Mouse (Mus musculus) adrenal gland, postnatal 36 days (tissue): Measurements from ENCODE around the gene Capzb. TPM values are rescaled to one million over a fixed set of nuclear protein-coding genes. Genes with fewer than 3 reads are reported as not detected.

Experiments used
- DNase-seq, 2 experiments: peaks; one replicate each; pipeline ENCODE4 v3.0.0; 2021; ENCODE audit warnings: mixed read lengths in 1 of 2
- long read RNA-seq, 2 experiments: library from polyadenylated mRNA; stranded (forward); transcript quantifications; one replicate each; pipeline ENCODE4 v2.0.0; 2021; ENCODE audit warnings: borderline sequencing depth in 2 of 2
- total RNA-seq, 2 experiments: library from RNA; stranded (reverse); gene quantifications; 2 replicates each; pipeline ENCODE4 v1.2.3; 2021

Gene Capzb
- total RNA-seq = 100 to 1,000 TPM; 379 to 391 TPM
- long read RNA-seq, experiment 1, transcript Capzb-203 (10 exons, 1,702 nt) = minor isoform, 5 of 340 reads
- long read RNA-seq, experiment 1, transcript Capzb-204 (9 exons, 1,674 nt) = major isoform, 294 of 340 reads
- long read RNA-seq, experiment 1, partial matches to known transcripts = 20 of 340 reads
- long read RNA-seq, experiment 1, other reads (novel, unspliced or antisense) = 21 of 340 reads
- long read RNA-seq, experiment 2, transcript Capzb-204 (9 exons, 1,674 nt) = major isoform, 159 of 172 reads
- long read RNA-seq, experiment 2, partial matches to known transcripts = 5 of 172 reads
- long read RNA-seq, experiment 2, other reads (novel, unspliced or antisense) = 5 of 172 reads

DNA sequence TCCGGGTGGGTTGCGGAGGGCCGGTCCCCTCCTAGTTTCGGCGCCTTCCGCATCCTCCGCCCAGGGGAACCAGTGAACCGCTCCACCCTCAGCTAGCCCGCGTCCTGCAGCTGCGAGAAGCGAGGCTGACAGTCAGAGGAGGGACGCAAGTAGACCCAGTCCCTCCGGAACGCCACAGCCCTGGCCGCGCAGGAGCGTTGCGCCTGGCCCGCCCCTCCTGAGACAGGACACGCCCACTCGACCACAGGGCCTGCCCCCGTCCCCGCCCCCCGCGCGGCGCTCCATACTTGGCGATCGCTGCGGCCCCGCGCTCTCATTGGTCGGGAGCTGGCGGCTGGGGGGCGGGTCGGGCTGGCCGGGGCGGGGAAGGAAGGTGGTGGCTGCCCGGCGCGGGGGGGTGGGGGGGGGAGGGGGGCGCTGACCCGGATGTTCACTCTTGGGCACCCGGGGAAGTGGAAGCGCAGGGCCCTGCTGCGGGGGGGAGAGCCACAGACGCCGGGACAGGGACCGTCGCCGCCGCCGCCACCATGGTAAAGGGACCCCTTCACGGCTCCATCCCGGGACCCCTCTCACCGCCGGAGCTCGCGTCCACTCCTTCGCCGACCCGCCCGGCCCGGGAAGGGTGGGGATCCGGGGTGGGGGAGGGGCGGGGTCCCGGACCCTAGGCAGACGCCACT, at the start of gene Capzb:
Gene Capzb, plus strand, starts transcription at position 401 of the 677 bp plus-strand sequence.
- peak; percentile 97 to 99 for DNase-seq

DNA sequence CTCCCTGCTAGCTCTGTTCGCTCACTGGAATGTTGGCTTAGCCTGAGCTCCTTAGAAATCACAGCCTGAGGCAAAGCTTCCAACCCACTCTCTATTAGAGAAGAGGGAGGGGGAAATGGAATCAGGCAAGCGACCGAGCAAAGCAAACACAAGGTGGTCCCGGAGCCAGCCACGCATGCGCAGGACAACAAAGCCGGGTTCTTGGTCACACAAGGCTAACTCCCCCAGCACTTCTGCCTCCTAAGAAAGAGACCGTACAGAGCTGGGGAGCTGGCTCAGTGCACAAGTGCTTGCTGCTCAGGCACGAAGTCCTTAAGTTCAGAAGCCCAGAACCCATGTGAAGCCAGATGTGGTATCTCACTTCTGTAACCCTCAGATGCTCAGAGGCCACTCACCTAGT, 49.7 kb upstream of the Capzb start:
- no peak for DNase-seq

DNA sequence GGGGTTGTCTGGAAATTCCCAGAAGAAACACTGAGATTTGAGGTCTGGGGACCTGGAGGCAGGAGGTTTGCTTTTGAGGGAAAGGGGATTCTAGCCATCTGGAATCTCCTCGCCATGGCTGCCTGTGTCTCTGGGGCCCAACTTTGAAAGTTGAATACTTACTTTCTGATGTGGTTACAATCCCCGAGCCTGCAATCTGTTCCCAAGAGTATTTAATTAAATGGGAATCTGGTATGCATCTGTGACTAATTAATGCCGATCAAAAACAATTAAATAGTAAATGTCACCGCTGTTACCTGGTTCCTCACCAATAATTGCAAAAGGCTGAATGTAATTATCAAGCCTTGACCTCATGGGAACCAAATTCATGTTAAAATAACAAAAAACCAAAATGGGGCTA, 48.1 kb upstream of the Capzb start:
- no peak for DNase-seq

DNA sequence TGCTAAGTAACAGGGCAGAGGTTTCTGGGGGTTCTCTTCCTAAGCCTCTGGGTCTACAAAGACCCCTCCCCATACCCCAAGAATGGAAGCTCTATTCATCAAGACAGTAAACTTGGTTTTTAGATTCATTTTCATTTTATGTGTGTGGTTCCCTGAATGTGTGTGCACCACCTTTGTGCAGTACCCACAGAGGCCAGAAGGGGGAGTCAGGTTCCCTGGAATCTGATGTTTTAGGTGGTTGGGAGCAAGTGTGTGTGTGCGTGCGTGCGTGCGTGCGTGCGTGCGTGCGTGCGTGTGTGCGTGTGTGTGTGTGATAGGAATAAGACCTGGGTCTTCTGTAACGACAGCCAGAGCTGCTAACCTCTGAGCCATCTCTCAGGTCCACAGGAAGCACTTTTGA, 47.5 kb upstream of the Capzb start:
- DNase-seq = no peak

DNA sequence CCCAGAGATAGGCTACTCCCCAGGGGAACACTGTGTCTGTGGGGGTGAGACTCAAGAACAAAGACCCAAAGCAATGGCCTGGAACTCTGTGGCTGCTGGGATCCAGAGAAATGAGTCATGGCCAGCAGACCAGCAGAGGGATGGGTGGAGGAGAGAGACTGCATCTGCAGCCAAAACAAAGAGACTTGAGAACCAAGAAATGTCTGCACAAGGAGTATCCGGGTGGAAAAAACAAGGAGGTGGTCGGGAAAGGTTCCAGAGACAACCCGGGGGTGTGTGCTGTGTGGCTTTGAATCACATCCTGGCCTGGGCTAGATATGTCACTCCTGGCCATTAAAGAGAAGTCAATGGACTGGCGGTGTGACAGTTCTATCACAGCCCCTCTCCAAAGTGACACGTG, 45.9 kb upstream of the Capzb start:
- peak in 1 of 2 experiments; percentile 30 for DNase-seq

DNA sequence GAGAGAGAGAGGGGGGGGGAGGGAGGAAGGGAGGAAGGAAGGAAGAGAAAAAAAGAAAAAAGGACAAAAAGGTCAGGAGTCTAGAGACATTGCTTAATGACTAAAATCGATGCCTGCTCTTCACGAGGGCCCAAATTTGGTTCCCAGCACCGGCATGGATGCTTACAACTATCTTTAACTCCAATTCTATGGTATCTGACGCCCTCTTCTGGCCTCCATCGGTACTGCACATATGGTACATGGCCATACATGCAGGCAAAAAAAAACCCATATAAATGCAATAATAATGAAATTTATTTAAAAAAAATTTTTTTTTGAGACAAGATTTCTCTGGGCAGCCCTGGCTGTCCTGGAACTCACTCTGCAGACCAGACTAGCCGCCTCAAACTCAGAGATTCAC, 41.3 kb upstream of the Capzb start:
- no peak for DNase-seq

DNA sequence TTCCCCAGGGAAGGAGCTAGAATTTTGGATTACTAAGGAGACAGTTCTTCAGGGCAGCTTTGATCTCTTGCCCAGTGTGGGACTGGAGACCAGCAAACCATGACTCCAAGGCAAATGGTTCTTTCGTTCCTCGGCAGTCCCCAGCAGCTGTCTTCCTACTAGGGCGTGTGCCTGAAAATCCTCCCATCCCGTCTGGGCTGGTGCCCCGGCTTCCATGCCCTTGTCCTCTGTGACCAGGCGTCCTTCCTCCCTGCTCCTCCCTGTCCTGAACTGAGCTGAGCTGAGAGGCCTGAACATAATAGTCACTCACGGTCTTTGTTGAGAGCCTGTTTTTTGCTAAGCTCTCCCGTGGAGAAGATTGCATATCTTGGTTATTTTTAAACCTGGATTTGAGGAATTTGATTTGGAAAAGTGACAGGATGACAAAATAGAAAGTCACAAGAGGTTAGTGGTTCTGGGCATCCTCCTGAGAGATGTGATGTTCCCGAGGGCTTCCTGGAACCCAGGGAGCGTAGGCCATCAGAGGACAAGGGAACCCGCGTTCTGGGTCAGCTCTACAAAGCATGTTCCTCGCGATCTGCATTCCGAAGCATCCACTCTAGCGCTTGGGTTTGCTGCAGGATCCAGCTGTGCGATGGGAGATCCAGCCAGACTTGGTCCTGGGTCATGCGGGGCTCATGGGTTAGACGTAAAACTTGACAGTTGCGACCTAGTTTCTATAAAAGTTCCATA, 38.0 kb upstream of the Capzb start:
- DNase-seq = peak in 1 of 2 experiments; percentile 27

DNA sequence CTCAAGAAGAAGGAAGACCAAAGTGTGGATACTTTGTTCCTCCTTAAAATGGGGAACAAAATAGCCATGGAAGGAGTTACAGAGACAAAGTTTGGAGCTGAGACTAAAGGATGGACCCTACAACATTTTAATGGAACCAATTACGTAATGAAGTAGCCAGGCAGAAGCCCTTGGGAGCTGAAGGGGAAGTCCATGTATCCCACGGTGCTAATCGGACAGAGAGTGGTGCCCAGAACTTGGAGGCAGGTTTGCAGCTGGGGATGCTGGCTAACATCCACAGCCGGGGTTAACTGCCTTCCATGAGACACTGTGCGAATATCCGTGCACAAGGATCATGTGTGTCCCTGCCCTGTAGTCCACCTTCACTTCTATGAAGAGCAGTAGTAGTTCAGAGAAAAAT, 36.2 kb upstream of the Capzb start:
- DNase-seq = no peak

DNA sequence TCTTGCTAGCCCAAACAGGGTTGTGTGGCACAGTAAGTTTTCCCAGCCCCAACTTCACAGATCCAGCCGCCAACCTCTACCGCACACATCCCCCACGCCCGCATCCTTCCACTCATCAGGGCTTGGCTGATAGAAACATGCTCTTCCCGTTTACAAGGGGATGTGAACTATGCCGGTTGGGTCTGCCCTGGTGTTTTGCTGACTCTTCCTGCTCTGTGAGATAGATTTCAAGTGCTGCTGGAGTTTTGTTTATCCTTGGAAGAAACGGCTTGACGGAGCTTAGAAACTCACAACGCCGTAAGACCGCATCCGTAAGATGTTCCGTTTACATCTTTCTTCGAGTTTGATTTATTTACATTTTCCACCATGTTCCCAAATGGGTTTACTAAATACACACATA, 34.3 kb upstream of the Capzb start:
- DNase-seq = no peak

DNA sequence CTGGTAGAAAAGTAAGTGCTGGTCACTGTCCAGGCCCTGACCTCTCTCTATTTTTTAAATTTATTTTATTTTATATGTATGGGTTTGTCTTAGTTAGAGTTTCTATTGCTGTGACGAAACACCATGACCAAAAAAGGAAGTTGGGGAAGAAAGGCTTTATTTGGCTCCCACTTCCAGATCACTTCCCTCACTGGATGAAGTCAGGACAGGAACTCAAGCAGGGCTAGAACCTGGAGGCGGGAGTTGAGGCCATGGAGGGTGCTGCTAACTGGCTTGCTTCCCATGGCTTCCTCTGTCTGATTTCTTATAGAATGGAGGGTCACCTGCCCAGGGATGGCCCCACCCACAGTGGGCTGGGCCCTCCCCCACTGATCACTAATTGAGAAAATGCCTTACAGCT, 31.6 kb upstream of the Capzb start:
- no peak for DNase-seq

DNA sequence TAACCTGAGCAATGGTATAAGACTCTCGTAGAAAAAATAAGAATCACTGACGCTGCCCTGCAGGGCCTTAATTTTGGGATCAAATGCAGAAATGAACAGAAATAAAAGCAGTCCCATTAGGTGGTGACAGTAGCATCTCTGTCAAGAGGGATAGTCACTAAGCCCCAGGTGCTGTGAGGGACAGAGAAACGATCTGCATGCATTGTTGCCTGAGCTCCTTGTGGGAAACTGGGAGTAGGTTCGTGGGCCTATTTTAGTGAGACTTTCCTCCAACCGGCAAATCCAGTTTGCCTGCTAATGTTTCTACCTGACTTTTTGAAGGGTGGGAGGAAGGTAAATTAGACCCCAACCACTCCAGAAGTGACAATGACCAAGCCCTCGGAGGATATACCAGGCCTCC, 28.6 kb upstream of the Capzb start:
- no peak for DNase-seq

DNA sequence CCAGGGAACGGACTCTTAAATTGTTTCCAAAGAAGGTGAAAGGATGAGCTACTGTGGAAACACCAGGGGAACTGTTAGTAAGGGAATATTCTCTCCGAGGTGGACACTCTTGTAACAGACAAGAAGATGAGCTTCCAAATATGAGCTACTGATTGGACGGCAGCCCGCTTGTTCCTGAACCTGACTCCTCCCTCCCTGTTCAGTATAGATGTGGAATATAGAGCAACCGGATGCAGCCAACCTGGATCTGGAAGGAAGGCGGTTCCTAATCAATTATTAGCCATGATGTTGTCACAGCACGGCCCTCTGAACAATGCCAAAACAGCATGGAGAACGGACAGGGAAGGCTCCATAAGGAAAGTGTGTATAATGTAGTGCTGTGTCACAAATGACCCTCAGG, 27.4 kb upstream of the Capzb start:
- DNase-seq = no peak

DNA sequence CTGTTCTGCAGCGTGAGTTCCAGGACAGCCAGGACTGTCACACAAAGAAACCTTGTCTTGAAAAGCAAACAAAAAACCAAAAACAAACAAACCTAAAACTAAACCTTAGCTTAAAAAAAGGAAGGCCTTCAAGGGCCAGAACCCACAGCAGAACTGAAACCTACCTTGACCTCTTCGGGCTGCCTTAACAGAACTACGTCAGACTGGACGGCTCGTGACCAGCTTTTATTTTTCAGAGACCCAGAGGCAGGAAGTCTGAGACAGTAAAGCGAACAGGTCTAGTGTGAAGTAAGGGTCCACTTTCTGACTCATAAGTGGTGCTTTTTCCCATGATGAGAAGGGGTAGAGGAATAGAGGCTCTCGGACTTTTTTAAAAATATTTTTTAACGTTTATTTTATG, 26.5 kb upstream of the Capzb start:
- DNase-seq = no peak

DNA sequence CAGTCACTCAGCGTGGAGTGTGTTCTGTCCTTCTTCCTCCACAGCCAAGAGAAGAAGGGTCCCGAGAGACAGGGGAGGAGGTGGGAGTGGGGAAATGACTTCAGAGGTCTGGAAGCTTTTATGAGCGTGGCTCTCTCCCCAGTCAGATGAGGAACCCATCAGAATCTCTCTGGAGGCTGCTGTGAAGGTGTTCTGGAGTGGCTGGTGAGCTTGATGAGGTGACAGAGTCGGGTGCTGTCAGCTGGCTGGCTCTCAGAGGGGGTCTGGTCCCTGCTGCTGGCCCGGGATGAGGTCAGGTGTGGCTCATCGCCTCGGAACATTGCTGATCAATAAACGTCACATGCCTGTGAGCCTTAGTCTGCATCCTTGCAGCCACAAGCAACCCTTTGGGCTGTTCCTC, 25.6 kb upstream of the Capzb start:
- no peak for DNase-seq

DNA sequence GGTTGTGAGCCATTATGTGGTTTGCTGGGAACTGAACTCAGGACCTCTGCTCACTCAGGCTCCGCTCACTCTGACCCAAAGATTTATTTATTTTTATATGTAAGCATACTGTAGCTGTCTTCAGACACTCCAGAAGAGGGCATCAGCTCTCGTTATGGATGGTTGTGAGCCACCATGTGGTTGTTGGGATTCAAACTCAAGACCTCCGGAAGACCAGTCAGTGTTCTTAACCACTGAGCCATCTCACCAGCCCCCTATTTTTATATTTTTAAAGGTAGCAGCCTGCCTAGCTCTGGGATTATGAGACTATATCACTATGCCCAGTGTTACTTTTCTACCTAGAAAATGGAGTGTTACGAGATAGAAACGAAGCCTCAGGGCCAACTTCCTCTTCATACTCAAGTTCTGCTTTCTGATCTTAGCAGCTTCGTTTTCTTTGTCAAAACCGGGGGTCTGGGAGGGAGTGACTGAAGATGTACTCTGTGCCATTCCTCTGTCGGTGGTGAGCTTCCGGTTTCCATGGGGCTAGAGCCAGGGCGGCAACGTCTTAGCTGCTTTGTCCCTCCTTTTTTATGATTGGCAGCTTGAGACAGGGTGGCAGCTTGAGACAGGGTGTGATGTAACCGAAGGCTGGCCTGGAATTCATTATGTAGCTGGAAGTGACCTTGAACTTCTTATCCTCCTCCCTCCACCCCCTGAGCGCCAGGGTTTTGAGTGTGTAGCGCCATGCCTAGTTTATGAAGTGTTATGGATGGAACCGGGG, 23.5 kb upstream of the Capzb start:
- DNase-seq = peak; percentile 62 to 74

DNA sequence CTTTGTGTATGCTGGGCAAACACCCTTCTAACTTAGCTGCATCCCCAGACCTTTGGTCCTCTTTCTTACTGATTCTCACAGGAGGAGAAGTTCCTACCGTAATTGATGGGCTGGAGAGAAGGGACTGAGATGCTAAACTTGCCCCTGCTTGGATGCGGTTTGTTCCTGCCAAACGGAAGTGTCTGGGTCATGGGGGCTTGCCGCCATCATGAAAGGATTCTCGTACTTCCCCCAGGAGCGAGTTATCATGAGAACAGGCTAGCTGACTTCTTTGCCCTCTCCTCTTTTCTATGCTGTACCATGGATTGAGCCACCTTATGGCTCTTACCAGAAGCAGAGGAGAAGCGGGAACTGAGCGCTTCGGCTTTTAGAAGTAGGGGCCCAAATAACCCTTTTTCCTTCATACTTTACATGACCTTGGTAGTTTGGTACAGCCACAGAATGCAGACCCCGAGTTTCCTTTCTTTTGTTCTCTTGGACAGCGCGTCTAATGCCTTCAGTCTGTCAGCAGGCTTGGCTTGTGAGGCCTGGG, 22.9 kb upstream of the Capzb start:
- DNase-seq = no peak

DNA sequence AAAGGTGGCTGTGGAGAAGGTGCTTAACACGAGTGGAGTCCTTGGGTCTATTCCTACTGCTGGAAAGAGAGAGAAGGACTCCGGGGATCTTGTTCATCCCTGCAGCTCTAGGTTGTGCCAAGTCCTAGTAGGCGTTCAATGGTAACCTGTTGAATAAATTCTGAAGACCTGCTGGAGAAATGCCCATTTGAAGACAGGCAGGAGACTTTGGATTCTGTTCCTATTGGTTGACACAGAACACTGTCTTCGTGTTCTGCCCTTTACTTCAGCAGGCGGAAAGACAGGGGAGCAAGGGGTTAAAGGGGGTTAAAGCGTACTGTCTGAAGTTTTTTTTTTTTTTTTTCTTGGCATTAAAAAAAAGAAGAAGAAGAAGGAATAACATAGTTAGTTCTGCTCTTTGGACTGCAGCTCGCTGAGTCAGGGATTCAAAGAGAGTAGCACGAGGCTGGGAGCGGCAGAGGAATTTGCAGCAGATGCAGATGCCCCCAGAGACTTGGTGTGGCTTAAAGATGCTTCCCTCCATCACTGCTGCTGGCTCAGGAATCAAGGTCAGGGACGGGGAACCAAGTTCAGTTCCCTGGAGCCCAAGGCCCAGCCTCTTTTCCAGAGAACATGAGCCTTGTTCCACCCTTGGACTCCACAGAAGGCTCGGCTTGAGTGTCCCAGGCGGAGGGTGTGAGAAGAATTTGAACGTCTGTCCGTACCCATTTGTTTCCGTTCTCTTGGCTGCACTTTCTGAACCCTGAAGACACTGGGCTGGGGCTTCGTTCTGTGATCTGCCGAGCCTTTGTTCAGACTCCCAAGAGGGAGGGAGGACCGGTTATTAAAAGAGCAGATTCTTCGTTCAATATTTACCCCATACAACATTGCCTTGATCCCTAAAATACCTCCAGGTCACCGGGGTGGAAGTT, 17.4 kb upstream of the Capzb start:
- DNase-seq = peak in 1 of 2 experiments; percentile 37

DNA sequence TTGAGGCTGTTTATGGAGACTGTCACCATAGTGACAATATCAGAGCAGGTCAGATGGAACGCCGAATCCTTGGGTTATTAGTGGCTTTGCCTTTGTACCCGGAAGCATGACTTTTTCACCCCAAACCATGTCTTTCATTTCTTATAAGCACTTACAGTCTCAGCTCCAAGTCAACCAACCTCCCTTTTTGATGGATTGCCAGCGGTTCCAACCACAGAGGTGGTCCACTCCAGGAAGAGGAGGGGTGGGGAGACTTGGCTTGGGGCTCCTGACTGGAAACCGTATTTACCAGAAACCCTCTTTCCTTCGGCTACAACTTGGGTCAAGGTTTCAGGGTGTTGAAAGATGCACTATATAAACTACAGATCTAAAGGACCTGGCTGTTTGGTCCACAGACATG, 16.7 kb upstream of the Capzb start:
- no peak for DNase-seq

DNA sequence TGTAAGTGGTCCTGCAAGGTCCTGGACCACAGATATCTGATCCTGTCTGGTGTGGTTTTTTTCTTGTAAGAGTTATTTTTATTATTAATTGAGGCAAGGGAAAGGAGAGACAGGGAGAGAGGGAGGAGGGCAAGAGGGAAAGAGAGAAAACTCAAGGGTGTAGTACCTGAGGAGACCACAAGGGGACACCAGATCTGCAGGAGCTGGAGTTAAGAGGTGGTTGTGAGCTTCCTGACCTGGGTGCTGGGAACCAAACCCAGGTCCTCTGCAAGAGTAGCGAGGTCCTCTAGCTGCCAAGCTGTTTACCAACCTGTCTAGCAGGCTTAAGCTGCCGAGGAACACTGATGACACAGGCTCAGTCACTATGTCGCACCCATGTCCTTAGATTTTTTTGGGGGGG, 14.8 kb upstream of the Capzb start:
- DNase-seq = no peak

DNA sequence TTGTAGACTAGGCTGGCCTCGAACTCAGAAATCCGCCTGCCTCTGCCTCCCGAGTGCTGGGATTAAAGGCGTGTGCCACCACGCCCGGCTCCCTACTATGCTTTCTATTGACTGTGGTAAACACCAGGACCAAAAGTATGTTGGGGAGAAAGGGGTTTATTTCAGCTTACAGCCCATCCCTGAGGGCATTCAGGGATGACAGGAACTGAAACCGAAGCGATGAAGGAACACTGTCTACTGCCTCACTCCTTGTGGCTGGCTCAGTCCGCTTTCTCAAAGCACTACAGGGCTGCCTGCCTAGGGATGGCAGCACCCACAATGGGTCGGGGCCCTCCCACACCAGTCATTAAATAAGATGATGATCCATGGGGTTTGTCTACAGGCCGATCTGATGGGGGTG, 14.3 kb upstream of the Capzb start:
- DNase-seq = no peak

DNA sequence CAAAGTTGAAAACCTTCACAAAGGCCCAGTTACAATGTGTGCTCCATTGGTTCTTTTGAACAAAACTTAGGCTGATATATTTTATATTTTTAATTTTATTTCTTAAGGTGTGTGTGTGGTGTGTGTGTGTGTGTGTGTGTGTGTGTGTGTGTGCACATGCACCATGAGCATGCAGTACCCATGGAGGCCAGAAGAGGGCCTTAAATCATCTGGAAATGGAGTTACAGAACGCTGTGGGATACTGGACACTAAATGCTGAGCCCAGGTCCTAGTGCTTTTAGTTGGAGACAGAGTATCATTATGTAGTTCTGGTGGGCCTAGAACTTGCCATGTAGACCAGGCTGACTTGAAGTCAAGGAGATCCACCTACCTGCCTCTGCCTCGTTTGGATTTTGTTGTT, 13.5 kb upstream of the Capzb start:
- DNase-seq = no peak
